Mouse (Mus musculus): Measurements from ENCODE around the gene Unk.

DNA sequence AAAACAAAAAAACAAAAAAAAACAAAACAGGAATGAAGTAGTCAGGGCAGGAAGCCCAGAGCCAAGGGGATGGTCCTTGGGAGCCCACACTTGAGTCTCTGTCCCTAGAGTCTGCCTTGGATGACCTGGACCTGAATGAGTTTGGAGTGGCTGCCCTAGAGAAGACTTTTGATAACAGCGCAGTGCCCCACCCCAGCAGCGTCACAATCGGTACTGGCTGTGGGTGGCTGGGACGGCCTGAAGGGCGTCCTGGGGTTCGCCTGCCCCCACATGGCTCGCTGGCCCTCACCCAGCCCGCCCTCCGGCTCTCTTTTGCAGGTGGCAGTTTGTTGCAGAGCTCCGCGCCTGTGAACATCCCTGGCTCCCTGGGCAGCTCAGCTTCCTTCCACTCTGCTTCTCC is 25.8 kb downstream of the Unk start:
- no peak for TF ChIP-seq POLR2A (IDR thresholded peaks at IDR 0.05; ENCODE audit: borderline replicate concordance, low read depth, low read length)
- no peak for TF ChIP-seq CTCF (IDR thresholded peaks at IDR 0.05; ENCODE audit: low read depth, low read length)
